Mouse (Mus musculus): ENCODE data around the gene Ric8b.

- TF ChIP-seq CTCF (IDR thresholded peaks at IDR 0.05; ENCODE audit: insufficient read depth, low read length) (0 out of 2 replicates have a peak, but pooled peaks have one; percentile 29), POLR2A (IDR thresholded peaks at IDR 0.05; ENCODE audit: borderline replicate concordance, extremely low read depth, low read depth, low read length) (no peak)
Observed at GRCm38 (mm10) chr10:85046585-85046984, 129.2 kb downstream of the Ric8b start.

Data from lung, adult 2 months (tissue).